Mouse (Mus musculus) spleen, adult 12 weeks (tissue): ENCODE data around the gene Hint1.
"Not testable (repeated sequence)": the region's sequence is repeated elsewhere in the genome, so short reads cannot be mapped to it uniquely, and the experiment has no call there.

Experiments used
- DNase-seq: peaks from one replicate; pipeline ENCODE4 v3.0.0; 2022; ENCODE audit warnings: low spot score

The Hint1 gene

GRCm38 (mm10) chr11:54896646-54897045 is 30.5 kb downstream of the Hint1 start:
- not testable (repeated sequence) for DNase-seq

DNA sequence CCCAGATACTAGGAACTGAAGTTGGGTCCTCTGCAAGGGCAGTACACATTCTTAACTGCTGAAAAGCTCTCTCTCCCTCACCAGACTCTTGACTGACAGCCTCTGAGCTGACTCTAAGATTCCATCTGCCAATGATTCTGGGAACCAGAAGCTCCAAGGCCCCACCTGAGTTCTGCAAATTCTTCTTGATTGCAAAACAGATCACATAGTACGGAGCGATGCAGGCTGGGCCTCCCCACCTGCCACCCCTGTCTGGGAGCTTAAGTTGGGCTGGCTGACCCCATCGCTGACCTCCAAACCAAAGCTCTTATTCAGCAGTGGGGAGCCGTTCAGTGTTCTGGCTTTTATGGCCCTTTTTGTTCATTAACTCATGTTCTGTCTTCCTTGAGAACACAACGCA is 31.3 kb downstream of the Hint1 start:
- DNase-seq, result no peak

GRCm38 (mm10) chr11:54899657-54900056 is 33.5 kb downstream of the Hint1 start:
- no peak for DNase-seq

DNA sequence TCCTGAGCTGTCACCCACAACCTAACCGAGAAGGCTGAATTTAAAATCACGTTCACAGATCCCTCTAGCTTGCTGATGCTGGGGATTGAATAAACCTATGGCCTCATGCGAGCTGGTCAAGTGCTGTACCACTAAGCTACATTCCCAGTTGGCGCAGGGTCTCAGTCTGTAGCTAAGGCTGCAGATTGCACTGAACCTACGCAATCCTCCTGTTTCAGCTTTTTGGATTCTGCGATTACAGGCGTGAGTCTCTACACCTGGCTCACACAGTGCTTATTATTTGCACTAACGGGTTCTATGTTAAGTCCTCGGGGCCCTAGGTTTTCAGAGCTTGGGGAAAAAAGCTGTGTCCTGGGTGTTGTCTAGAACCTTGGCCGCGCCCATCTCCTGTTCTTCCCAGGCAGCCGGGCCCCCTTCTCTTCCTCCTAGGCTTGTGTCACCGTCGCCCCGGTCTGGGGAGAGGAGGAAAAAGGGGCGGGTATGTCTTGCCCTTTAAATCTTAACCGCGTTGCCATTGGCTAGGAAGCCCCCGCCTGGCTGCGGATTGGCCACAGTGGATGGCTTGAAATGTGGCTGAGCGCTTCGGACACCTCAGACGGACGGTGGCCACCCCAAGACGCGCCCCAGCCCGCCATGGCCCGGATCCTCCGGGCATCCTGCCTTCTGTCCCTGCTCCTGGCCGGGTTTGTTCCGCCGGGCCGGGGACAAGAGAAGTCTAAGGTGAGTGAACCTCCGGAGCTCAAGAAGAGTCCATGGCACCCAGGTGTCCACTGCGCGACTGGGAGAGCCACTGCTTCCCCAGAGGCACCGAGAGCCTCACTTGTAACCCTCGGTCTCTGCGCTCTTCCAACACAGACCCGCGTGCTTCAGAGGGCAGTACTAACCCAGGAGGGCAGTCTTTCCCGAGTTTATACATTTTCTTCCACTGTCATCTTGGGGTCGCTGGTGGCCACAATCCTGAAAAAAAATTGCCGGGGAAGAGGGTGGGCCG is 36.4 kb downstream of the Hint1 start, which contains the start of gene Gpx3:
Gpx3 (plus strand) TSS at position 121 of the 991 bp plus-strand sequence.
- DNase-seq, result no peak

DNA sequence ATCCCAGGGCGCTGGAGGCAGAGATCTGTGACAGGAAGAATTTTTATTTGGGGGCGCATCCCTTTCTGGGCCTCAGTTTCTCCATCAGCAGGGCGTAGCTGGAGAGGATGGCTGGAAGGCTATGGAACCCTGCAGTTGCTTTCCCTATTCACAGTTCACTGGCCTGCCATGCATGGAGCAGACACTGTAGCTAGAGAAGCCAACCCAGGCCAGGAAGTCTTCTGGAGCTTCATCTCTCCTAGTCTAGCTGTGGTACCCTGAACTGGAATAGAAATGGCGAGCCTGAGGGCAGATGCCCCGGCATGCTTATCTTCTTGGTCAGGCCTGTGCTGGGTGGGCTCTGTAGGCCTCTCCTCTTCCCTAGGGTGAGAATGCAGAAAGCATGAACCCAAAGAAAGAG is 37.2 kb downstream of the Hint1 start:
- DNase-seq, result no peak

DNA sequence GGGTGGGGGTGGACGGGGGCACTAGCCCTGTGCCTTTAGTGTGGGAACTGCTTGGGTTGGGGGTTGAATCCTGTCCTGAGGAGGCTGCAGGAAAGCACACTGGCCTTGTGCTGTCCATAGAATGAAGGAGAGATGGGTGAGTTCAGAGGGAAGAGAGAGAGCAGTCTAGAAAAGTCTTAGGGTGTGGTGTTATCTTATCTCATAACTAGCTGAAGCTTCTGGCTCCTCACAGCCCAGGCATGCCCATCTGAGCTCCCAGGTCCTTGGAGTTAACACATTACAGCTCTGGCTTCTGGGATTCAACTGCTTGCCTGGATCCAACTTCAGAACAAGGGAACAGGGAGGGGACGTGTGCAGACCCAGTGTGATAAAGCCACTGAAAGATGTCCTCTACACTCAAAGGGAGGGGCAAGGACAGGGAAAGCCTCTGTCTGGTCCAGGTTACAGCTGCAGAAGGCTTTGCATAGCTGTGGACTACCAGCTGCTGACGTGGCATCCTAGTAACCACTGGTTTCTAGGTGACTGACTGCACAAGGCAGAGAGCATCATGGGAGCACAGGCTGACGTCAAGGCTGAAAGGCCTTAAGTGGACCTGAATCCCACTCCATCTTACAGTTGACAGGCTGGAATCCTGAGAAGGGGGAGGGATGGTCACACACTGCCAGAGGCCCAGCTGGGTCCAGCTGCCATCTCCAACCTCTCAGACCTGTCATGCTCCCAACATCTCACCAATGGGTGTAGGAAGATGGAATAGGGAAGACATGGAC is 37.9 kb downstream of the Hint1 start:
- DNase-seq, result no peak

- DNase-seq, result no peak
These were observed 38.9 kb downstream of the Hint1 start for GRCm38 (mm10) chr11:54905086-54905485.

DNA sequence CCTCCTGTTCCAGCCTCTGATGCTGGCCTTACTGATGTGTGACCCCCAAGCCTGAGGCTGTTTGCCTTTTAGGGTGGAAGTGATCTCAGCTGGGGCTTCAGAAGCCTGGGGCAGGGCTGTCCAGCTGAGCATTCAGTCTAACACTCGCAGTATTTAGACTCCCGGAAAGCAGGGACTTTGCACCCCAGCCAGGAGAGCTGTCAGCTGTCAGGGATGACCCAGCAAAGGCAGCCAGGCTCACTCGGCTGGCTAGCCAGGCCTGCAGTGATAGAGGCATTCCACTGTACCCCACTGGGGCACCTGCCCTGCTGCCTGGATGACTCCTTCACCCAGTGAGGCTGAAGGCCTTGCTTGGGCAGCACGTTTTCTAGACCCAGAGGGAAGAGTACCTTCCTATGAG is 39.7 kb downstream of the Hint1 start:
- DNase-seq, result no peak

GRCm38 (mm10) chr11:54906466-54906865 is 40.3 kb downstream of the Hint1 start:
- no peak for DNase-seq

DNA sequence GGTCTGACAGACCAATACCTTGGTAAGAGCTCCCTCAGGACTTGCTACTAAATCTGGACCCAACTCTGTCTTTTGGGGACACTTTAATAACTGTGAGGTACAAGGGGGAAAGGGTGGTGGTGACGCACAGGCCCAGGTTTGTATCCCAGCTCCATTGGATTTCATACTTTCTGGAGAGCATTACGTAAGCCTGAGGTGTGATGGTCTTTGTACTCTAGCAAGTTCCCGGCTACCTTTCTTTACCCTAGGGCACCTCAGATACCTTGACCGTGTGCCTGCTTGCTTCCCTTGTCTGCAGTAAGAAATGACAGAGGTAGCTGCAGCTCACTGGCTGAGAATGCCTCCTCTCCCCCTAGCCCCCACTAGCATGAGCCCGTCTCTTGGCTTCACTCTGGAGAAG is 41.1 kb downstream of the Hint1 start:
- no peak for DNase-seq

- DNase-seq, result no peak
These were observed 43.1 kb downstream of the Hint1 start for GRCm38 (mm10) chr11:54909273-54909672.

- no peak for DNase-seq
These were observed 44.0 kb downstream of the Hint1 start for GRCm38 (mm10) chr11:54910081-54910665.

DNA sequence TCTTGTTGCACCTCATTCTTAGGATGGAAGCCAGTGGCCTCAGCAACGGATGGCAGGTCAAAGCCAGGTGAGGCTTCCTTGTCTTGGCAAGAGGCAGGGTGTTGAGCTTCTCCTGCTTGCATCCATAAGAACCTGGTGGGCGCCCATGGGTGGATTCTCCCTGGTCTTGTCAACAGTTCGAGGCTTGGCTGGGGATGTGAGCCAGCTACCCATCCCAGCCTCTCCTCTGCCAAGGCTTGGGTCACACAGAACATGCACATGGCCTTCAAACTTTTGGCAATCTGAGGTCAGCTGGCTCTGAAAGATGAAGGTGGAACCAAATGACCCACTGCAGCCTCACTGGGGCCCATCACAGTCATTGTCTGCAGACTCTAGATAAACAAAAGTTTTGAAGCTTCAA is 45.0 kb downstream of the Hint1 start:
- no peak for DNase-seq

DNA sequence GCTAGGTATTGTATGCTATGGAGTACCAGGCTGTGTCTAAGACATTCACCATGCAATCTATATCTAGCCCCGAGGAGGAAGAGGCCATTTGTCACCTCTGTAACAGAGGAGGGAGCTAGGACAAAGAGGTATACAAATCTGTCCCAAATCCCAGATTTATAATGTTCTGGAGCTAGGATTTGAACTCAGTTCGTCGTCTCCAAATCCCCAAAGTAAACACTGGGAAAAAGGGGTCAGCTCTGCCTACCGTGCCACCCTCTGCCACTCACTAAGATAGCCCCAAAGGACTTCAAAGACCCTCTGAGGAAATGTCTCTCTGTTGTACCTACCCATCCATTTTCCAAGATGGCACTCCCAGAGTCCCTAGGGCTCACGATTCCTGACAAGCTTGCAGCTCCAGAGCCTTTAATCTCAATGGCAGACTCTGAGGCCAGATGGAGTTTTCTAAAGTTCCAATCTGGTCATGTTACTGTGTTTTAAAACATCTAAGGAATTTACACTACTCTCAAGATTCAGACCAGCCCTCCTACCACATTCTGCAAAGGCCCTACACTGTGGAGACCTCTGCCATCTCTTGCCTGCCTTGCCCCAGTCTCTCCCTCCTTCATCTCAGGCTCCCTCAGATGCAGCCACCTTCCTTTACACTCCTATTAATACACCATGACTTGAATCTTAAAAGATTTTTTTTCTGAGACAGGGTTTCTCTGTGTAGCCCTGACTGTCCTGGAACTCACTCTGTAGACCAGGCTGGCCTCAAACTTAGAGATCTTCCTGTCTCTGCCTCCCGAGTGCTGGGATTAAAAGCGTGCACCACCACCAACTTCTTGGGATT is 45.7 kb downstream of the Hint1 start:
- no peak for DNase-seq

GRCm38 (mm10) chr11:54912503-54913316 is 46.5 kb downstream of the Hint1 start:
- DNase-seq, result no peak

GRCm38 (mm10) chr11:54913841-54914240 is 47.7 kb downstream of the Hint1 start:
- no peak for DNase-seq

DNA sequence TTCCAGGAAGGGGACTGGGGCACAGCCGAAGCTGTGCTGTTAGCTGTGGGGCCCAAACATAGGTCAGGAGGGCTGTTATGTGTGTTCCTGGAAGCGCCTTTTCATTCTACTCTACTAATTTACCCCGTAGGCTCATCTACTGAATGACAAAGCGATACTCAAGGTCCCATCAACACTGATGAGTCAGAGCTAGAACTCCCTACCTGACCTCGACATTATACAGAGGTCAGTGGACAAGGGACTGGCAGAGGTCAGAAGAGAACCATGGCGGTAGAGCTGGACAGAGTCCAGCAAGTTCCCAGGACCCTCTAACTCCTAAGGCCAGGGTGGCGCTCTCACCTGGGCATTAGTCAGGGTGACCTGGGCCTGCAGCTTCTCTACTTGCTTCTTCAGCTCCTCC is 51.3 kb downstream of the Hint1 start:
- no peak for DNase-seq

- no peak for DNase-seq
These were observed 52.1 kb downstream of the Hint1 start for GRCm38 (mm10) chr11:54918273-54918672.
